In genomic region chr3:89101812-89102494, GRCm38 (mm10) we compare ENCODE assay signal across 8 mouse cellular contexts. TPM values are rescaled to one million over a fixed set of nuclear protein-coding genes. Genes with fewer than 3 reads are reported as not detected.
DNase-seq lines count a peak whose midpoint lies in the region; ATAC-seq and TF ChIP-seq lines count a peak whose summit lies in the region.

Gene Fdps, minus strand, starts transcription at chr3:89101959.

- TF ChIP-seq EP300 in MEL (IDR thresholded peaks at IDR 0.05; ENCODE audit: low read depth in 1 of 2, low read length in 2 of 2), result no peak

- peak; percentile 30 to 88; a peak in 2 of 4 replicates for TF ChIP-seq POLR2A in MEL (IDR thresholded peaks at IDR 0.05; ENCODE audit: control insufficient read depth in 1 of 2, insufficient read depth in 1 of 2, low read depth in 1 of 2, low read length in 2 of 2, poor library complexity in 1 of 2)
- TF ChIP-seq POLR2A in cerebellum, adult 2 months (IDR thresholded peaks at IDR 0.05; ENCODE audit: borderline replicate concordance, insufficient read depth, low read length), result peak; percentile 44; the same call in 1 of the 2 replicates

- WGBS in cerebellum, adult 2 months, result under 1% methylated on average over 26 of the region's 26 CpGs
- WGBS in forebrain, postnatal 0 days, result under 1% methylated on average over 26 of the region's 26 CpGs
- WGBS in lung, embryonic 15.5 days, result under 1% methylated on average over 26 of the region's 26 CpGs

- peak; percentile 100 for ATAC-seq in forebrain, postnatal 0 days
- ATAC-seq in lung, embryonic 15.5 days (ENCODE audit: borderline replicate concordance, extremely low read depth, low FRiP score, low TSS enrichment), result peak; percentile 100

- H3K27me3 ChIP-seq in MEL (ENCODE audit: control insufficient read depth in 1 of 2, insufficient read depth in 2 of 2, low read length in 2 of 2), result no peaks in the 10 kb centered on the region
- no peaks in the 10 kb centered on the region for H3K27me3 ChIP-seq in cerebellum, adult 2 months (ENCODE audit: control insufficient read depth, insufficient read depth, low read length)
- no peaks in the 10 kb centered on the region for H3K27me3 ChIP-seq in forebrain, postnatal 0 days (ENCODE audit: insufficient read depth, low read length)
- H3K27me3 ChIP-seq in lung, embryonic 15.5 days, result no peaks in the 10 kb centered on the region

- no peak for TF ChIP-seq RAD21 in MEL (IDR thresholded peaks at IDR 0.05; ENCODE audit: low read depth, low read length)

- TF ChIP-seq CTCF in MEL (IDR thresholded peaks at IDR 0.05 in 2 of 3, conservative IDR thresholded peaks at IDR 0.05 in 1 of 3; ENCODE audit: control insufficient read depth in 1 of 3, insufficient read depth in 1 of 3, low read depth in 2 of 3, low read length in 3 of 3, poor library complexity in 1 of 3, severe bottlenecking in 1 of 3), result no peak
- TF ChIP-seq CTCF in cerebellum, adult 2 months (IDR thresholded peaks at IDR 0.05; ENCODE audit: borderline replicate concordance, insufficient read depth, low read depth, low read length), result no peak
- TF ChIP-seq CTCF in forebrain, postnatal 0 days (IDR thresholded peaks at IDR 0.05; ENCODE audit: low read depth), result peak; percentile 56

- peaks cover 10% of the 10 kb centered on the region for H3K79me2 ChIP-seq in MEL (ENCODE audit: control insufficient read depth, insufficient read depth, low read length, poor library complexity)

- peak within 1 kb of the TSS; percentile 71 for H3K27ac ChIP-seq in MEL (ENCODE audit: control insufficient read depth, low read depth, low read length)
- no peak within 1 kb of the TSS for H3K27ac ChIP-seq in cerebellum, adult 2 months (ENCODE audit: insufficient read depth, low read length)
- peak within 1 kb of the TSS; percentile 55 for H3K27ac ChIP-seq in forebrain, postnatal 0 days (ENCODE audit: low read depth, low read length)
- H3K27ac ChIP-seq in lung, embryonic 15.5 days, result peak within 1 kb of the TSS; percentile 62

- H3K36me3 ChIP-seq in MEL (ENCODE audit: control insufficient read depth in 1 of 2, insufficient read depth in 2 of 2, low read length in 2 of 2), result peaks cover 0 to 15% of the 10 kb centered on the region in 2 experiments; a peak in 3 of 4 replicates
- H3K36me3 ChIP-seq in forebrain, postnatal 0 days (ENCODE audit: insufficient read depth), result peaks cover 23% of the 10 kb centered on the region
- peaks cover 29% of the 10 kb centered on the region for H3K36me3 ChIP-seq in lung, embryonic 15.5 days

- H3K9ac ChIP-seq in MEL (ENCODE audit: control insufficient read depth, low read depth, low read length, poor library complexity, severe bottlenecking), result peak within 1 kb of the TSS; percentile 70
- H3K9ac ChIP-seq in forebrain, postnatal 0 days, result peak within 1 kb of the TSS; percentile 50
- peak within 1 kb of the TSS; percentile 58 for H3K9ac ChIP-seq in lung, embryonic 15.5 days

- no peaks in the 10 kb centered on the region for H3K9me3 ChIP-seq in MEL (replicated peaks; ENCODE audit: insufficient read depth, low read length)
- H3K9me3 ChIP-seq in forebrain, postnatal 0 days (ENCODE audit: low read length), result no peaks in the 10 kb centered on the region
- no peaks in the 10 kb centered on the region for H3K9me3 ChIP-seq in lung, embryonic 15.5 days

- H3K4me3 ChIP-seq in MEL (ENCODE audit: control insufficient read depth in 1 of 2, insufficient read depth in 1 of 2, low read depth in 2 of 2, low read length in 2 of 2), result peak within 1 kb of the TSS; percentile 54 to 80
- H3K4me3 ChIP-seq in cerebellum, adult 2 months (replicated peaks; ENCODE audit: insufficient read depth, low read depth, low read length), result peak within 1 kb of the TSS; percentile 98
- peak within 1 kb of the TSS; percentile 61 for H3K4me3 ChIP-seq in forebrain, postnatal 0 days (ENCODE audit: low read depth, low read length)
- H3K4me3 ChIP-seq in lung, embryonic 15.5 days, result peak within 1 kb of the TSS; percentile 64

- H3K4me2 ChIP-seq in forebrain, postnatal 0 days (ENCODE audit: low read depth), result peak within 1 kb of the TSS; percentile 78
- peak within 1 kb of the TSS; percentile 87 for H3K4me2 ChIP-seq in lung, embryonic 15.5 days

- H3K4me1 ChIP-seq in MEL (ENCODE audit: control insufficient read depth in 1 of 2, insufficient read depth in 2 of 2, low read length in 2 of 2), result peaks cover 5 to 11% of the 10 kb centered on the region in 2 experiments
- H3K4me1 ChIP-seq in cerebellum, adult 2 months (ENCODE audit: control insufficient read depth, insufficient read depth, low read length), result no peaks in the 10 kb centered on the region
- H3K4me1 ChIP-seq in forebrain, postnatal 0 days (ENCODE audit: insufficient read depth), result peaks cover 15% of the 10 kb centered on the region; the same call in 1 of the 2 replicates
- peaks cover 25% of the 10 kb centered on the region for H3K4me1 ChIP-seq in lung, embryonic 15.5 days

- peak; percentile 100 for DNase-seq in MEL (ENCODE audit: low read depth, low spot score)
- peak; percentile 94 to 99 for DNase-seq in cerebellum, adult 2 months
- peak; percentile 98 for DNase-seq in forebrain, postnatal 0 days
- DNase-seq in heart, postnatal 4 days, result peak; percentile 94
- peak; percentile 97 to 99 for DNase-seq in layer of hippocampus, adult 8-10 months (ENCODE audit: low spot score in 2 of 2)
- peak; percentile 96 for DNase-seq in ovary, adult 18-20 months (ENCODE audit: low spot score)
- peak; percentile 98 for DNase-seq in thymus, postnatal 0 days (ENCODE audit: low spot score)

TF ChIP-seq in MEL, 35 proteins besides CTCF, POLR2A, EP300 and RAD21 (continues in another document):
- TF ChIP-seq POLR2AphosphoS5 (IDR thresholded peaks at IDR 0.05; ENCODE audit: borderline replicate concordance, low read depth, low read length), result no peak
- TF ChIP-seq ZNF384 (IDR thresholded peaks at IDR 0.05; ENCODE audit: low read depth, low read length), result peak; percentile 98
- peak; percentile 96 for TF ChIP-seq HCFC1 (IDR thresholded peaks at IDR 0.05; ENCODE audit: low read depth, low read length)
- TF ChIP-seq E2F4 (IDR thresholded peaks at IDR 0.05; ENCODE audit: borderline replicate concordance, low read depth, low read length), result no peak; the same call in 1 of the 2 replicates
- TF ChIP-seq NRF1 (IDR thresholded peaks at IDR 0.05; ENCODE audit: insufficient read depth, low read depth, low read length, poor library complexity, severe bottlenecking), result no peak
- TF ChIP-seq MAZ (IDR thresholded peaks at IDR 0.05; ENCODE audit: low read depth, low read length), result peak; percentile 72; the same call in 1 of the 2 replicates
- TF ChIP-seq POLR2AphosphoS2 (IDR thresholded peaks at IDR 0.05; ENCODE audit: low read length), result peak; percentile 75
- no peak for TF ChIP-seq SMC3 (IDR thresholded peaks at IDR 0.05; ENCODE audit: low read depth, low read length)
- peak; percentile 45; the same call in 1 of the 2 replicates for TF ChIP-seq MYC (IDR thresholded peaks at IDR 0.05; ENCODE audit: low read depth, low read length)
- no peak for TF ChIP-seq TAL1 (IDR thresholded peaks at IDR 0.05; ENCODE audit: low read length)
- TF ChIP-seq BHLHE40 (IDR thresholded peaks at IDR 0.05; ENCODE audit: borderline replicate concordance, low read depth, low read length), result no peak
- peak; percentile 96 for TF ChIP-seq KAT2A (conservative IDR thresholded peaks at IDR 0.05; ENCODE audit: low read depth, low read length)
- TF ChIP-seq GATA1 (IDR thresholded peaks at IDR 0.05; ENCODE audit: low read depth, low read length), result 0 out of 2 replicates have a peak, but pooled peaks have one; percentile 32
- TF ChIP-seq UBTF (IDR thresholded peaks at IDR 0.05; ENCODE audit: borderline replicate concordance, insufficient read depth, low read depth, low read length), result no peak; the same call in 1 of the 2 replicates
- TF ChIP-seq TBP (IDR thresholded peaks at IDR 0.05; ENCODE audit: low read depth, low read length), result peak; percentile 76
- peak; percentile 89 for TF ChIP-seq USF1 (IDR thresholded peaks at IDR 0.05; ENCODE audit: low read depth, low read length)
- 0 out of 2 replicates have a peak, but pooled peaks have one; percentile 8 for TF ChIP-seq ETS1 (IDR thresholded peaks at IDR 0.05; ENCODE audit: low read depth, low read length)
- TF ChIP-seq MYB (IDR thresholded peaks at IDR 0.05; ENCODE audit: low read depth, low read length), result no peak
- TF ChIP-seq ZC3H11A (IDR thresholded peaks at IDR 0.05; ENCODE audit: low read depth, low read length), result no peak
- peak; percentile 87 for TF ChIP-seq MXI1 (IDR thresholded peaks at IDR 0.05; ENCODE audit: low read depth, low read length)
- TF ChIP-seq GABPA (IDR thresholded peaks at IDR 0.05; ENCODE audit: low read depth, low read length), result no peak
- TF ChIP-seq USF2 (IDR thresholded peaks at IDR 0.05; ENCODE audit: borderline replicate concordance in 1 of 2, insufficient read depth in 1 of 2, low read depth in 1 of 2, low read length in 2 of 2), result no peak
- TF ChIP-seq CHD1 (IDR thresholded peaks at IDR 0.05; ENCODE audit: low read depth, low read length), result no peak
- peak; percentile 13; the same call in 1 of the 2 replicates for TF ChIP-seq ELF1 (IDR thresholded peaks at IDR 0.05; ENCODE audit: low read depth, low read length)
- TF ChIP-seq MAFK (IDR thresholded peaks at IDR 0.05; ENCODE audit: borderline replicate concordance, low read depth, low read length), result peak; percentile 91
- no peak for TF ChIP-seq CHD2 (IDR thresholded peaks at IDR 0.05; ENCODE audit: low read length)
- TF ChIP-seq MEF2A (IDR thresholded peaks at IDR 0.05; ENCODE audit: extremely low read depth, insufficient replicate concordance, low read depth, low read length, poor library complexity, severe bottlenecking), result no peak
- TF ChIP-seq RCOR1 (IDR thresholded peaks at IDR 0.05; ENCODE audit: low read depth, low read length), result no peak
- TF ChIP-seq ZMIZ1 (IDR thresholded peaks at IDR 0.05; ENCODE audit: low read depth, low read length), result peak; percentile 51; the same call in 1 of the 2 replicates
- no peak for TF ChIP-seq ZKSCAN1 (IDR thresholded peaks at IDR 0.05; ENCODE audit: low read depth, low read length)

RNA-seq across cellular contexts. Expression of gene Fdps, which starts in this region (rescaled TPM):
- total RNA-seq in MEL (2012; rRNA removed), result 239 and 267 TPM in 2 replicates
- polyA plus RNA-seq in MEL (2012; ENCODE audit: insufficient read depth in 1 of 2, insufficient read length in 2 of 2, low read depth in 1 of 2, low replicate concordance in 2 of 2, missing spikeins in 1 of 2), result 100 to 1,000 TPM in 1 of 2 experiments, not detected in 1; 226 TPM
- polyA plus RNA-seq in cerebellum, adult 2 months (2012; rRNA removed), result 107 and 113 TPM in 2 replicates
- 421 and 510 TPM in 2 replicates for total RNA-seq in forebrain, postnatal 0 days (2014; rRNA removed)
- 435 and 441 TPM in 2 replicates for polyA plus RNA-seq in forebrain, postnatal 0 days (2015; fragmentation: Nextera tagmentation; extraction: Ambion mirVana)
- 10 to 100 TPM; 54.5 to 58.7 TPM for total RNA-seq in heart, postnatal 4 days (2021)
- total RNA-seq in layer of hippocampus, adult 8-10 months (2022), result 100 to 1,000 TPM in 2 of 4 experiments, 10 to 100 TPM in 2; 84.1 to 119 (median 97.3) TPM
- 166 TPM in 2 replicates for polyA plus RNA-seq in lung, embryonic 15.5 days (2015; fragmentation: Nextera tagmentation; extraction: Ambion mirVana)
- polyA plus RNA-seq in thymus, postnatal 0 days (2015; fragmentation: Nextera tagmentation; extraction: Ambion mirVana), result 180 and 193 TPM in 2 replicates
